Mouse (Mus musculus) CH12.LX (cell line): ENCODE measurements around the gene Fpgs. TPM values are rescaled to one million over a fixed set of nuclear protein-coding genes. Genes with fewer than 3 reads are reported as not detected.

ENCODE experiments used
- DNase-seq: peaks from one replicate; pipeline ENCODE4 v3.0.0-alpha.2; 2013; ENCODE audit errors: extremely low read depth
- H3K27ac ChIP-seq: 2 replicates; pipeline ENCODE4 v1.5.1; 2012; ENCODE audit warnings: low read depth, mild to moderate bottlenecking, control low read depth, moderate library complexity; ENCODE audit not compliant: insufficient read depth
- H3K27me3 ChIP-seq: replicated peaks from 2 replicates; pipeline ENCODE3; 2012; ENCODE audit warnings: inconsistent platforms
- H3K36me3 ChIP-seq, 2 experiments: replicated peaks in 1 of 2; 2 replicates each; pipeline versions ENCODE3 to v1.6.1; 2012; ENCODE audit warnings: inconsistent platforms in 1 of 2, low read length in 1 of 2, mild to moderate bottlenecking in 1 of 2, mixed read lengths in 1 of 2, moderate library complexity in 1 of 2; ENCODE audit not compliant: control insufficient read depth in 1 of 2, insufficient read depth in 1 of 2
- H3K4me1 ChIP-seq, 2 experiments: 2 replicates each; pipeline ENCODE4 v1.6.1; 2012; ENCODE audit warnings: inconsistent platforms in 1 of 2, moderate library complexity in 1 of 2; ENCODE audit not compliant: insufficient read depth in 2 of 2, control insufficient read depth in 1 of 2
- H3K4me2 ChIP-seq: 2 replicates; pipeline ENCODE4 v1.6.1; 2012; ENCODE audit warnings: low read depth, mild to moderate bottlenecking, control low read depth; ENCODE audit not compliant: poor library complexity, insufficient read depth, severe bottlenecking
- H3K4me3 ChIP-seq, 3 experiments: fragments of 150-350 bp in 1 of 3; sonication (generic) in 1 of 3; replicated peaks in 1 of 3; 2 replicates each; pipeline versions ENCODE3 to v1.5.1; 2011 to 2012; ENCODE audit warnings: low read depth in 2 of 3, low read length in 2 of 3, mild to moderate bottlenecking in 2 of 3, moderate library complexity in 2 of 3, control low read depth in 1 of 3, improper control_type of control experiment in 1 of 3, inconsistent platforms in 1 of 3, mixed read lengths in 1 of 3; ENCODE audit not compliant: poor library complexity in 1 of 3
- H3K79me2 ChIP-seq: replicated peaks from 2 replicates; pipeline ENCODE4 v1.6.1; 2012; ENCODE audit warnings: mild to moderate bottlenecking, moderate library complexity; ENCODE audit not compliant: control insufficient read depth, poor library complexity, insufficient read depth, severe bottlenecking; ENCODE audit errors: extremely low read depth
- H3K9ac ChIP-seq: 2 replicates; pipeline ENCODE4 v1.6.1; 2012; ENCODE audit warnings: low read depth, mild to moderate bottlenecking, control low read depth, moderate library complexity; ENCODE audit not compliant: insufficient read depth
- H3K9me3 ChIP-seq: replicated peaks from 2 replicates; pipeline ENCODE3; 2012; ENCODE audit warnings: low read length, inconsistent platforms, mixed read lengths
- BHLHE40 ChIP-seq: IDR thresholded peaks from 2 replicates; pipeline ENCODE4 v1.6.1; 2011; ENCODE audit warnings: mild to moderate bottlenecking, low read depth, low read length, improper control_type of control experiment
- CHD1 ChIP-seq: IDR thresholded peaks from 2 replicates; pipeline ENCODE4 v1.6.1; 2012; ENCODE audit warnings: low read depth, low read length, improper control_type of control experiment, inconsistent platforms
- CHD2 ChIP-seq: IDR thresholded peaks from 2 replicates; pipeline ENCODE4 v1.6.1; 2011; ENCODE audit warnings: low read length, improper control_type of control experiment
- CTCF ChIP-seq, 2 experiments: IDR thresholded peaks in 1 of 2; conservative IDR thresholded peaks in 1 of 2; 2 replicates each; pipeline ENCODE4 v1.5.1; 2011 to 2012; ENCODE audit warnings: low read depth in 2 of 2, low read length in 2 of 2, improper control_type of control experiment in 1 of 2, inconsistent platforms in 1 of 2, mild to moderate bottlenecking in 1 of 2, moderate library complexity in 1 of 2
- E2F4 ChIP-seq: IDR thresholded peaks from 2 replicates; pipeline ENCODE4 v1.6.1; 2011; ENCODE audit warnings: low read depth, low read length, improper control_type of control experiment; ENCODE audit not compliant: insufficient replicate concordance
- ETS1 ChIP-seq: conservative IDR thresholded peaks from 2 replicates; pipeline ENCODE4 v1.6.1; 2012; ENCODE audit warnings: low read depth, mild to moderate bottlenecking, inconsistent platforms, low read length, improper control_type of control experiment, moderate library complexity
- GABPA ChIP-seq: IDR thresholded peaks from 2 replicates; pipeline ENCODE4 v1.6.1; 2012; ENCODE audit warnings: low read depth, low read length, improper control_type of control experiment, inconsistent platforms; ENCODE audit not compliant: insufficient replicate concordance
- HCFC1 ChIP-seq: IDR thresholded peaks from 2 replicates; pipeline ENCODE4 v1.6.1; 2012; ENCODE audit warnings: low read depth, mild to moderate bottlenecking, inconsistent platforms, low read length, improper control_type of control experiment
- JUN ChIP-seq: IDR thresholded peaks from 2 replicates; pipeline ENCODE4 v1.6.1; 2011; ENCODE audit warnings: low read depth, mild to moderate bottlenecking, low read length, improper control_type of control experiment, moderate library complexity; ENCODE audit not compliant: insufficient read depth
- JUND ChIP-seq: conservative IDR thresholded peaks from 2 replicates; pipeline ENCODE4 v1.6.1; 2011; ENCODE audit warnings: low read depth, low read length, improper control_type of control experiment
- MAX ChIP-seq: IDR thresholded peaks from 2 replicates; pipeline ENCODE4 v1.6.1; 2011; ENCODE audit warnings: low read length, improper control_type of control experiment
- MAZ ChIP-seq: IDR thresholded peaks from 2 replicates; pipeline ENCODE4 v1.6.1; 2012; ENCODE audit warnings: low read depth, mild to moderate bottlenecking, inconsistent platforms, low read length, improper control_type of control experiment, moderate library complexity
- MEF2A ChIP-seq: IDR thresholded peaks from 2 replicates; pipeline ENCODE4 v1.6.1; 2014; ENCODE audit warnings: low read depth, mild to moderate bottlenecking, inconsistent platforms, low read length, improper control_type of control experiment, borderline replicate concordance
- MXI1 ChIP-seq: IDR thresholded peaks from 2 replicates; pipeline ENCODE4 v1.6.1; 2011; ENCODE audit warnings: mild to moderate bottlenecking, low read depth, low read length, improper control_type of control experiment
- MYC ChIP-seq: IDR thresholded peaks from 2 replicates; pipeline ENCODE4 v1.6.1; 2011; ENCODE audit warnings: low read depth, mild to moderate bottlenecking, improper control_type of control experiment, low read length
- NELFE ChIP-seq: IDR thresholded peaks from 2 replicates; pipeline ENCODE4 v1.6.1; 2011; ENCODE audit warnings: low read depth, low read length, improper control_type of control experiment
- NRF1 ChIP-seq: IDR thresholded peaks from 2 replicates; pipeline ENCODE4 v1.6.1; 2014; ENCODE audit warnings: low read depth, mild to moderate bottlenecking, inconsistent platforms, low read length, improper control_type of control experiment, moderate library complexity
- PAX5 ChIP-seq: IDR thresholded peaks from 2 replicates; pipeline ENCODE4 v1.6.1; 2012; ENCODE audit warnings: low read length, inconsistent platforms, mixed read lengths
- POLR2A ChIP-seq: IDR thresholded peaks from 2 replicates; pipeline ENCODE4 v1.6.1; 2011; ENCODE audit warnings: low read depth, mild to moderate bottlenecking, improper control_type of control experiment, low read length
- RAD21 ChIP-seq: IDR thresholded peaks from 2 replicates; pipeline ENCODE4 v1.6.1; 2011; ENCODE audit warnings: low read depth, mild to moderate bottlenecking, low read length, improper control_type of control experiment, moderate library complexity
- RCOR1 ChIP-seq: conservative IDR thresholded peaks from 2 replicates; pipeline ENCODE4 v1.6.1; 2012; ENCODE audit warnings: low read depth, mild to moderate bottlenecking, inconsistent platforms, low read length, improper control_type of control experiment
- SIN3A ChIP-seq: IDR thresholded peaks from 2 replicates; pipeline ENCODE4 v1.6.1; 2012; ENCODE audit warnings: low read length, improper control_type of control experiment, inconsistent platforms
- SMC3 ChIP-seq: IDR thresholded peaks from 2 replicates; pipeline ENCODE4 v1.6.1; 2011; ENCODE audit warnings: low read depth, low read length, improper control_type of control experiment
- TBP ChIP-seq: conservative IDR thresholded peaks from 2 replicates; pipeline ENCODE4 v1.6.1; 2011; ENCODE audit warnings: low read depth, low read length, improper control_type of control experiment
- TCF12 ChIP-seq: IDR thresholded peaks from 2 replicates; pipeline ENCODE4 v1.6.1; 2014; ENCODE audit warnings: low read depth, mild to moderate bottlenecking, inconsistent platforms, low read length, improper control_type of control experiment
- UBTF ChIP-seq: IDR thresholded peaks from 2 replicates; pipeline ENCODE4 v1.6.1; 2012; ENCODE audit warnings: low read depth, mild to moderate bottlenecking, inconsistent platforms, low read length, improper control_type of control experiment, moderate library complexity
- USF2 ChIP-seq: conservative IDR thresholded peaks from 2 replicates; pipeline ENCODE4 v1.6.1; 2011; ENCODE audit warnings: low read depth, low read length, improper control_type of control experiment
- ZC3H11A ChIP-seq: IDR thresholded peaks from 2 replicates; pipeline ENCODE4 v1.6.1; 2012; ENCODE audit warnings: low read depth, mild to moderate bottlenecking, inconsistent platforms, low read length, improper control_type of control experiment
- ZKSCAN1 ChIP-seq: IDR thresholded peaks from 2 replicates; pipeline ENCODE4 v1.6.1; 2012; ENCODE audit warnings: low read depth, inconsistent platforms, low read length, improper control_type of control experiment, borderline replicate concordance
- ZMIZ1 ChIP-seq: IDR thresholded peaks from 2 replicates; pipeline ENCODE4 v1.6.1; 2012; ENCODE audit warnings: low read depth, mild to moderate bottlenecking, inconsistent platforms, low read length, improper control_type of control experiment
- ZNF384 ChIP-seq: IDR thresholded peaks from 2 replicates; pipeline ENCODE4 v1.6.1; 2012; ENCODE audit warnings: low read depth, low read length, improper control_type of control experiment, inconsistent platforms
- dilution Hi-C: fragments of 300-500 bp; cut with MboI; formaldehyde crosslinking; loops from 2 replicates; pipeline ENCODE4 v1.14.3; 2020; ENCODE audit warnings: low sequenced_read_pairs; ENCODE audit not compliant: extremely low pct_unique_long_range_greater_than_20kb, extremely low pct_ligation_motif_present
- in situ Hi-C: fragments of 300-500 bp; cut with MboI; formaldehyde crosslinking; loops from 3 replicates; pipeline ENCODE4 v1.14.3; 2019; ENCODE audit warnings: low sequenced_read_pairs, low pct_ligation_motif_present, low pct_unique_long_range_greater_than_20kb, mixed read lengths
- polyA plus RNA-seq: library from polyadenylated mRNA; unstranded; fragments of >175 nt; gene quantifications from 2 replicates; pipeline ENCODE4 v1.2.1, GENCODE M21; 2012; ENCODE audit warnings: low read depth; ENCODE audit not compliant: insufficient read length
- total RNA-seq, 2 experiments: library from RNA; depleted of rRNA; stranded (reverse); fragments of 300-350 nt in 1 of 2; fragments of >200 nt in 1 of 2; gene quantifications; 2 replicates each; pipeline ENCODE4 v1.2.3; 2012 to 2014

The Fpgs gene
- total and polyA plus RNA-seq, 3 experiments = 31.8 to 59.2 (median 41.8) TPM

DNA sequence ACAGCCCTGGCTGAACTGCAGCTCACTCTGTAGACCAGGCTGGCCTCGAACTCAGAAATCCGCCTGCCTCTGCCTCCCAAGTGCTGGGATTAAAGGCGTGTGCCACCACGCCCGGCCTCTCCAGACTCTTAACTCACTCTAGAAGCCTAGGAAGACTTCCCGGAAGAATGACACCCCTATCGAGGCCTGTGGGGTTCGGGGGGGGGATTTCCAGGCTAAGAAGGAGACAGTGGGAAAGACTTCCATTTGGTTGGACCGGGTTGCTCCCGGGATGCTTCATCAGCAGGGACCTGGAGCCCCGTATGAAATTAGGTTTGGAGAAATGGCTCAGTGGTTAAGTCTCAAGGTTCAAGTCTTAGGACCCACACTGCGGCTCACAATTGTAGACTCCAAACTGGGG, 9.3 kb downstream of the Fpgs start:
- TF ChIP-seq UBTF (no peak), TBP (no peak), SMC3 (no peak), HCFC1 (no peak), BHLHE40 (no peak), ZKSCAN1 (no peak), ZMIZ1 (no peak), MYC (no peak), POLR2A (no peak)
- TF ChIP-seq, all 38 proteins: peak for 0
- DNase-seq = no peak
- H3K27ac ChIP-seq = no peak overlapping the region
- peaks cover 11% of the 10 kb centered on the region; the same call in 1 of the 2 replicates for H3K79me2 ChIP-seq
- no peak overlapping the region; the same call in 1 of the 2 replicates for H3K9ac ChIP-seq
- H3K36me3 ChIP-seq = peaks cover 6 to 23% of the 10 kb centered on the region in 2 experiments
- peaks cover 8 to 38% of the 10 kb centered on the region in 2 experiments for H3K4me1 ChIP-seq
- H3K27me3 ChIP-seq = no peaks in the 10 kb centered on the region
- dilution Hi-C loops = no loop called here
- H3K4me2 ChIP-seq = peak overlapping the region; percentile 31; the same call in 1 of the 2 replicates
- in situ Hi-C loops = no loop called here
- H3K9me3 ChIP-seq = no peaks in the 10 kb centered on the region
- peak overlapping the region in 1 of 3 experiments; percentile 98 for H3K4me3 ChIP-seq

DNA sequence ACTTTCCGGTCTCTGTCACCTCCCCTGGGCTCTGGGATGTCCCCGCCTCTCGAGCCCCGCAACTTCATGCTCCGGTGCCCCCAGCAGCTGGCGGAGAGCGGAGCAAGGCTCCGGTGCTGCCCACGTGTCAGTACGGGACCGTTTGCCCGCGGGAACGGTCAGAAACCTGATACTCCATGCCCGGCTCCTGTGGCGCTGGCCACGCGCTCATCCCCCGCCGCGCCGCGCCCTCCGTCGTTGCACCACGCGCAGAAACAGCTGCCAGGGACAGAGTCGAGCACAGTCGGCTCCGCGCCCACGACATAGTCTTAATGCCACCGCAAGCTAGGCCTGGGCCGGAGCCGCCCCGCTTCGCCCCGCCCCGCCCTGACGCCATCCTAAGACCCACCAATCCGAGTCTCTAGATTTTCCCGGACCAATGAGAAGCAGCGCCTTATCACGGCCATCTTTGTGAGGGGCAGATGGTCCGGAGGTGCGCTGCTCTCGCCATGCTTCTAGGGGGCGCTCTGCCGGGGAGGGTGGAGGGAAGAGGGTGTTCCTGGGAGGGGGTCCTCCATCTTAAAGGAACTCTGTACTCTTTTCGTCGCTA, 10.0 kb downstream of the Fpgs start:
- Histone ChIP-seq H3K4me3 (peak overlapping the region; percentile 70 to 98 (median 90)), H3K36me3 (peaks cover 6 to 27% of the 10 kb centered on the region in 2 experiments), H3K27ac (peak overlapping the region; percentile 18; the same call in 1 of the 2 replicates), H3K9ac (peak overlapping the region; percentile 64), H3K4me2 (peak overlapping the region; percentile 93), H3K27me3 (no peaks in the 10 kb centered on the region), H3K79me2 (peaks cover 11% of the 10 kb centered on the region; the same call in 1 of the 2 replicates), H3K4me1 (peaks cover 11 to 44% of the 10 kb centered on the region in 2 experiments), H3K9me3 (no peaks in the 10 kb centered on the region)
- in situ Hi-C loops (no loop called here), dilution Hi-C loops (no loop called here)
- DNase-seq = peak; percentile 98
- no peak for TF ChIP-seq RAD21
- peak; percentile 99 for TF ChIP-seq MXI1
- peak; percentile 96 for TF ChIP-seq ZMIZ1
- peak; percentile 97 for TF ChIP-seq POLR2A
- no peak for TF ChIP-seq JUN
- TF ChIP-seq CHD2 = no peak
- TF ChIP-seq PAX5 = no peak
- TF ChIP-seq ZKSCAN1 = no peak
- TF ChIP-seq TBP = peak; percentile 85
- TF ChIP-seq E2F4 = no peak
- TF ChIP-seq GABPA = no peak; the same call in 1 of the 2 replicates
- peak; percentile 95 for TF ChIP-seq MAZ
- no peak for TF ChIP-seq ZNF384
- no peak for TF ChIP-seq JUND
- no peak for TF ChIP-seq ZC3H11A
- TF ChIP-seq USF2 = no peak
- TF ChIP-seq SIN3A = peak; percentile 97
- TF ChIP-seq MEF2A = peak; percentile 39; the same call in 1 of the 2 replicates
- peak; percentile 96 for TF ChIP-seq TCF12
- TF ChIP-seq NRF1 = peak; percentile 80
- TF ChIP-seq ETS1 = no peak
- no peak for TF ChIP-seq SMC3
- TF ChIP-seq MYC = peak; percentile 79
- no peak; the same call in 1 of the 2 replicates for TF ChIP-seq RCOR1
- peak; percentile 90 for TF ChIP-seq NELFE
- TF ChIP-seq CTCF (conservative IDR thresholded peaks at IDR 0.05 in 1 of 2, IDR thresholded peaks at IDR 0.05 in 1 of 2; ENCODE audit: low read depth in 2 of 2, low read length in 2 of 2) = peak in 1 of 2 experiments; percentile 80; a peak in 2 of 4 replicates
- no peak for TF ChIP-seq CHD1
- peak; percentile 92 for TF ChIP-seq MAX
- no peak for TF ChIP-seq UBTF
